Mouse (Mus musculus) adrenal gland, postnatal 36 days (tissue): ENCODE measurements around the gene Stra8. TPM values are rescaled to one million over a fixed set of nuclear protein-coding genes. Genes with fewer than 3 reads are reported as not detected.
A peak's percentile ranks its signal among the peaks of the same experiment; 100 is the strongest.

Experiments used
- DNase-seq, 2 experiments: peaks; one replicate each; pipeline ENCODE4 v3.0.0; 2021; ENCODE audit warnings: mixed read lengths in 1 of 2
- total RNA-seq, 2 experiments: library from RNA; stranded (reverse); gene quantifications; 2 replicates each; pipeline ENCODE4 v1.2.3; 2021

The Stra8 gene
- total RNA-seq, 2 experiments from 2014 or later: not detected

DNA sequence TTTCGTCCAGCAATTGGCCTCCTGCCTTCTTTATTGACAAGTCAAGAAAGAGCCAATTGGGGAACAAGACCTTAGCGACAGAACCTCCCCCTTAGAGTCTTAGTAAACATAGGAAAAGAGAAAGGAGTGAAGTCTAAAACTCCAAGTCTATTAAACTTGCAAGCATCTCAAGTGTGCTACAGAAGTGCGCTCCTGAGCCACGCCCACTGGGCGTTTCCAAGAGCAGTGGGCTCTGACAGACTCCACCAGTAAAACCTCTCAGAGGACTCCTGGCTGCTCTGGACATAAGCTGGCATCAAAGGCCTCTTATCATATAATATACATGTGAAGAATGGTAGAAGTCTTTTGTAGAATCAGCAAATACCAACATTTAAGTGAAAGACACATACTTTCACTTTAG is 16.5 kb upstream of the Stra8 start:
- no peak for DNase-seq

DNA sequence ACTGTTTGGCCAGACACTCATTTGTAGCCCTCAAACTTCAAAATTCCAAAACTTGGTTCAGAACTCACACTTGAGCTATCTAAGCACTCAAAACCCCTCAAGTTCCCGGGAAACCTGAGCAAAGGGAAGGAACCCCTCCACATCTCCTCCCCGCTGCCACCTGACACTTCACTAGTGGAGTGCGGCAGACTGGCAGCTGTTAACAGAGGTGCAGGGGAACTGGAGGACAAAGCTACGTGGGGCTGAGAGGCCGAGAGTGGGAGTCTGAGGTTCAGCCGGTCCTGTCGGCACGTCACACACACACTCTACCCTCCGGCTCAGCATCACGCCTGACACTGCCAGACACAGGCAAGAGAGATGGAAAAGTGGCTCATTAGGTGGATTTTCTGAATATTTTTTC is 16.1 kb upstream of the Stra8 start:
- no peak for DNase-seq

DNA sequence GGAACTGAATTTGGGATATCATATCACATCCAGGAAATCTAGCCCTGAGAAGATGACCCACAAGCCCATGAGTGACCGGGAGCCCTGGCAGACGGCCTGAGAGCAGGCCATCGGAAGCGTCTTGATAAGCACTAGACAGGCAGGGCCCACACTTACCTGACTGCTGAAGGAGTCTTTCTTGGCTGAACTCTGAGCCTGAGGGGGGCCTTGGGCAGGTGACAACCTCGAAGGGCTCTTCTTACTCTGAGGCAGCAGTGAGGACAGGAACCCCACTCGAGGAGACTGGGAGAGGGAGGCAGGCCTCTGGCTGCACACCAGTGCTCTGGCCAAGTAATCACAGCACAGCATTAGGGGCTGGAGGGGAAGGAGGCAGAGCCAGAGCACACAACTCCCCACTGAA is 15.6 kb upstream of the Stra8 start:
- no peak for DNase-seq

DNA sequence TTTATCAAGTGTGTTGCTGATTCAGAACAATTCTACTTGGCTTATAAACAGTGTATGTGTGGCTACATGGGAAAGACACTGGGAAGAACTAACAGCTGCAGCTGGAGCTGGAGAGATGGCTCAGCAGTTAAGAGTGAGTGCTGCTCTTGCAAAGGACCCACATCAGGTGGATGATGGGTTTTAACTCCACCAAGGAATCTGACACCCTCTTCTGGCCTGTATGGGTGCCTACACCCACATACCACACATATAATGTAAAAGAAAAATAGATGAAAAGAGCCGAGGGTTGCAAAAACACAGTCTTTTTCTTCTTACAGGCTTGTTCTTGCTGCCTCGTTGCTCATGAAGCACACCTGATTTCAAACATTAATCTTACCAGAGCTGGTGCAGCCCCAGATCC is 13.8 kb upstream of the Stra8 start:
- DNase-seq: no peak

GRCm38 (mm10) chr6:34906661-34907060 is 13.3 kb upstream of the Stra8 start:
- DNase-seq: peak in 1 of 2 experiments; percentile 31

DNA sequence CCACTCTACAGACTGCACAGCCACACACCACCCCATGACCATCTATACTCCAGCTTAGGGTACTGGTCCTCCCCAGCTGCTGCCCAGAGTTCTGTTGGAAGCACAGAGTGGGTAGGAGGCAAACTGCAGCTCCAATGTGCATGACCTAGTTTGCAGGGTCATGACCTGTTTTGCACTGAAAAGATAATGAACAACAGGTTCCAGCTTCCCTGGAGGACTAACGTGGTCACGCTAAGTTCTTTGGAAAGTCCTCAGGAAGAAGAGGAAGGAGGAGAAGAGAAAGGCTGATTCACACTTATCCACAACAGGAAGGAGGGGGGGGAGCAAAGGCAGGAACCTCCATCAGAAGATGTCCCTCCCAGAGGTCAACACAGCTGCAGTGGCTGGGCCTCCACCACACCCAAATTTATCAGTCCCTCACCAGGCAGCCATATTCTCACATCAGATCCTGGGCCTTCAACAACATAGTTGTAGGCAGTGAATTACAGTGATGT is 12.8 kb upstream of the Stra8 start:
- no peak for DNase-seq

DNA sequence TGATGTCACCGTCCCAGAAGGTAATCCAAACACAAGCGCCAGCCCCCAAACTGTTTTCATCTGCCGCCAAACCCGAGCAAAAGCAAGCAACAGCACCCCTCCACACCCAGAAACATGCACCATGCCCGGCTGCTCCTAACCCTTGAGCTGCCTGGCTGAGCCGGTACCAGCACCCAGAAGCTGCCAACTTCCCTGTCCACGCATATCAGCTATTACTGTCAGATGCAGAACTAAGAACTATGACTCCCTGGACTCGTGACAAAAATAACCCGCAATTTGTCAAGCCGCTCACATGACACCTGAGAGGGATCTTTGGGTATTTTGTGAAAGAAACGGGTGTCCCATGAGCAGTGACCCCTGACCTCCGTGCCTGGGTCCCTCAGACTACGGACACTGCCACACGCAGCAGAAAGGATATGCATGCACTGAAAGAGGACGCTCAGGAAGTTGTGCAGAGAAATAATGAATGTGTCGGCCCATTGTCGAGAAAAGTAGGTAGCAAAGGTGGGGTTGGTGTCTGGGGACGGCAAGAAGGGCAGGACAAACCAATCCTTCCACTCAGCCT is 12.2 kb upstream of the Stra8 start:
- DNase-seq: no peak

GRCm38 (mm10) chr6:34909631-34910345 is 10.2 kb upstream of the Stra8 start:
- DNase-seq: no peak

DNA sequence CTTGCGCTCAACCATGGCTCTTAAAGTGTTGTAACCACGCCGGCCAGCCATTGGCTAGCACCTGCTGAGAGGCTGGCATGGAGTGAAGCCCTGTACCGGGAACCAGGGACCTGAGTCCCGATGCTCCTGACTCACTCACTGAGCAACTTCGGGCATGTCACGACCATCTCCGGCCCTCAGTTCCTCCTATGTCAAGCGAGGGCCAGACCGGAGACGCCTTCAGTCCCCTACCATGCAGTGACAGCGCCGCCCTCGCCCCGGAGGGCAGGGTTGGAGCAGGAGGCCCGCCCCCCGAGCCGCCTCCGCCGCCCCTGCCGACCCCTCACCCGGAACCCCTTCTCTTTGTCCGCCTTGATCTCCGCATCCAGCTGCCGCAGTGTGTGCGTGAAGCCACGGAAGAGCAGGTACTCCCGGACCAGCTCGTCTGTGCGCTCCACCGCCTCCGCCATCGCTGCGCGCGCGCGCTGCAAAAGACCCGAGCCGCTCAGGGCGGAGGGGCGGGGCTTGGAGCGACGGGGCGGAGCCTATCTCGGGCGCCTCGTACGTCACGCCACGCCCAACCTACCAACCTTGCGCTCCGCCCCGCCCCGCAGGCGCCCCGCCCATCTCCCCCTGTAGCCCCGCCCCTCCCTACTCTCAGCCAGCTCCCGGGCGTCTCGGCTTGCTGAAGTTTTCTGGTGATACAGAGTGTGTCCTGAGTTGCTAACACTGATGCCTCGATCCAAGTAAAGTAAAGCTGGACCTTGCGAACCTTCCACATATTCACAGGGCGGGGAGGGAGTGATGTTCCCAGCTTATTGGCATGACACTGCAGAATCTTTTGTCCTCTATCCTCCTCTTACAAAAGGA is 9.4 kb upstream of the Stra8 start, which contains the start of gene Wdr91:
Wdr91 (minus strand) TSS at position 506 of the 849 bp plus-strand sequence.
- DNase-seq: peak; percentile 94 to 97

DNA sequence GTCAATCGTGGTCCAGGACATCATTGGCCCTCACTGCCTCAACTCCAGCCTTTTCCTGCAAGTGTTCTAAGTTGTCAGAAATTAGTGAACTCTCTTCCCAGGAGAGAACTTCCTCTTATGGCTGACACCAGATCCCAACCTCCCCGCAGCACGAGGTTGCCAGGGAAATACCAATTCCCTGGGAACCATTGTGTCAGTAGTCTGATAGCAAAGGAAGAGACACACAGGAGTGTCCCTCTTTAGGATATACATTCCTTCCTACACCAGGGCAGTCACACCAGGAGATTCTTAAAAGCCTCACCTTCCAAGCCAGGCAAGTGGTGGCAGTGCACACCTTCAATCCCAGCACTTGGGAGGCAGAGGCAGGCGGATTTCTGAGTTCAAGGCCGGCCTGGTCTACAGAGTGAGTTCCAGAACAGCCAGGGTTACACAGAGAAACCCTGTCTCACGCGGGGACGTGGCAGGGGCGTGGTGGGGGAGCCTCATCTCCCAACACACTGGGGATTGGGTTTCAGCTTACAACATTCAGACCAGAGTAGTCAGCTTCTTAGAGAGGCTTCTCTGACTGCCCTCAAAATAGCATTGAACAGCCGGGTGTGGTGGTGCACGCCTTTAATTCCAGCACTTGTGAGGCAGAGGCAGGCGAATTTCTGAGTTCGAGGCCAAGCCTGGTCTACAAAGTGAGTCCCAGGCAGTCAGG is 6.5 kb upstream of the Stra8 start:
- no peak for DNase-seq

GRCm38 (mm10) chr6:34914462-34914861 is 5.5 kb upstream of the Stra8 start:
- no peak for DNase-seq

GRCm38 (mm10) chr6:34919146-34919545 is 817 bp upstream of the Stra8 start:
- DNase-seq: no peak

- no peak for DNase-seq
Observed at GRCm38 (mm10) chr6:34920631-34921030, 668 bp downstream of the Stra8 start.

DNA sequence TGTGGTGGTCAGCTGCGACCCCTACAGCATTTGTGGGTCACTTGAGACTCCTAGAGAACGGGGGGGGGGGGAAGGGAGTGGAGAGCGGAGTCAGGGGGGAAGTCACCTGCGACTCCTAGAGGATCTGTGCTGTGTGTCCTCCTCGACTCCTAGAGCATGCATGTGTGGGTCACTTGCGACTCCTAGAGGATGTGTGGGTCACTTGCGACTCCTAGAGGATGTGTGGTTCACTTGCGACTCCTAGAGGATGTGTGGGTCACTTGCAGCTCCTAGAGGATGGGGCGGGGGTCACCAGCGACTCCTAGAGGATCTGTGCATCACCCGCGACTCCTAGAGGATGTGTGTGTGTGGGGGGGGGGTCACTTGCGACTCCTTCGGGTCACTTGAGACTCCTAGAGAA is 2.0 kb downstream of the Stra8 start:
- DNase-seq: peak; percentile 31 to 55

DNA sequence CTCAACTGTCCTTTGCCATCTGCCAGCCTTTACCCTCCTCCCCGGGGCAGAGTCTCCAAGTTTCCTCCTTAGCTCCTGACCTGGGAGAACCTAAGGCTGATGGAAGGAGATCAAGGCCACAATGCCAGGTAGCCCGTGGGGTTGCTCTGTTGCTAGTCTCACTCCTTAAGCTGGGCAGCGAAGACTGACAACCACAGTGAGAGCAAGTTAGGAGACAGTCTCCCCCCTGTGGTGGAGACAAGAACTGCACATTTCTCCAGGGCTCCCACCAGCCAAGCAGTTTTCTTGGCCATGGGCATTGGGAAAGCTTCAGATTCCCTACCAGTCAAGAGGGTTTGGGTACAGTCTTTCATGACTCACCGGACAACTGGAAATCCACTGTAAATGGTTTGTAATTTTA is 7.2 kb downstream of the Stra8 start:
- DNase-seq: peak; percentile 55 to 78

- no peak for DNase-seq
Observed at GRCm38 (mm10) chr6:34927594-34927993, 7.6 kb downstream of the Stra8 start.

DNA sequence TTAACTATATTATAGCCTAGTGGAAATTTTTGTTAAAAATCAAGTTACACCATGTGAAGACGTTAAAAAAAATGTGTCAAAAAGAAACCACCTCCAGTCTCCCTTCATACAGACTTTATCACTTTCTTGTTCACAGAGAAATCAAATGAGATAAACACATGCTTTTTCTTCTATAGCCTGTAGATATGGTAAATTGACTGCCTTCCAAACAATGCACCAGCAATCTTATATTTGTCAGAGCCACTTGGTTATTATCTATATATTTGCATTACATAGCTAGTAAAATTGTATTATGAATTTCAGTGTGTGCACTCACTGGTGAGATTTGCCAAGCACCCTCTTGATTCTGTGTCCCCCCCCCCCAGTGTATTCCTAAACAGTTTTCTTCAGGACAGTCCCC is 12.7 kb downstream of the Stra8 start:
- DNase-seq: no peak

- no peak for DNase-seq
Observed at GRCm38 (mm10) chr6:34936743-34937142, 16.8 kb downstream of the Stra8 start.

- no peak for DNase-seq
Observed at GRCm38 (mm10) chr6:34938280-34938928, 18.4 kb downstream of the Stra8 start.

- DNase-seq: no peak
Observed at GRCm38 (mm10) chr6:34938929-34939325, 19.0 kb downstream of the Stra8 start.

DNA sequence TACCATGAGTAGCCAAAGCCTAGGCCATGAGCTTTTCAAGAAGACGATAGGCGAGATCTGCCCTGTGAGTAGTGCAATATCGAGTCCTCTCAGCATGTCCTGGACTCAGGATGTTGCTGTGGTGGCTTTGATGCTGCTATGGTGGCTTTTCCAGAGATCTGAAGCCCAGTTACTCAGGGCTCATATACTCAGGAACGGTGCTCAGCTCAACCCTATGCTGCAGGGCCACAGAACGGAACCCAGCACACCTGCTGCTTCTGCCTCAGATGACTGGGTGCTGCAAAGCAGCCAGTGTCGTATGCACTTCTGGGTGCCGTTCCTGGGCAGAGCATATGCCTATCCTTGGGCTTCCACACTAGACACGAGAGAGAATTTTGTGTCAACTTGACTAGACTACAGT is 19.5 kb downstream of the Stra8 start:
- DNase-seq: no peak

GRCm38 (mm10) chr6:34941496-34941895 is 21.5 kb downstream of the Stra8 start:
- no peak for DNase-seq
